Mouse (Mus musculus) ES-Bruce4 (cell line): ENCODE measurements around the gene Homer2. TPM values are rescaled to one million over a fixed set of nuclear protein-coding genes. Genes with fewer than 3 reads are reported as not detected.

Source experiments
- H3K27ac ChIP-seq: 2 replicates; pipeline ENCODE4 v1.5.1; 2012; ENCODE audit warnings: low read length, inconsistent platforms; ENCODE audit not compliant: insufficient read depth
- H3K27me3 ChIP-seq: 2 replicates; pipeline ENCODE4 v1.6.1; 2012; ENCODE audit warnings: mild to moderate bottlenecking, low read length, inconsistent platforms; ENCODE audit not compliant: control insufficient read depth, poor library complexity, insufficient read depth, severe bottlenecking
- H3K36me3 ChIP-seq: 2 replicates; pipeline ENCODE4 v1.6.1; 2012; ENCODE audit warnings: inconsistent platforms, mild to moderate bottlenecking, low read length, moderate library complexity; ENCODE audit not compliant: control insufficient read depth, poor library complexity, insufficient read depth, severe bottlenecking
- H3K4me1 ChIP-seq: one replicate; pipeline ENCODE4 v1.8.1; 2011; ENCODE audit warnings: low read length; ENCODE audit not compliant: control insufficient read depth, insufficient read depth
- H3K4me3 ChIP-seq: 2 replicates; pipeline ENCODE4 v1.5.1; 2011; ENCODE audit warnings: low read depth, mild to moderate bottlenecking, low read length
- H3K9ac ChIP-seq: 2 replicates; pipeline ENCODE4 v1.6.1; 2012; ENCODE audit warnings: low read depth, mild to moderate bottlenecking, inconsistent platforms; ENCODE audit not compliant: poor library complexity, severe bottlenecking
- H3K9me3 ChIP-seq: replicated peaks from 2 replicates; pipeline ENCODE4 v1.6.1; 2012; ENCODE audit warnings: mild to moderate bottlenecking, low read length, inconsistent platforms; ENCODE audit not compliant: control insufficient read depth, poor library complexity, insufficient read depth, severe bottlenecking
- CTCF ChIP-seq: IDR thresholded peaks from one replicate; pipeline ENCODE4 v1.8.1; 2011; ENCODE audit warnings: low read depth, low read length
- EP300 ChIP-seq: IDR thresholded peaks from 2 replicates; pipeline ENCODE4 v1.6.1; 2011; ENCODE audit warnings: low read depth, low read length; ENCODE audit not compliant: insufficient read depth
- POLR2A ChIP-seq: IDR thresholded peaks from one replicate; pipeline ENCODE4 v1.8.1; 2011; ENCODE audit warnings: low read length; ENCODE audit not compliant: insufficient read depth
- polyA plus RNA-seq: library from polyadenylated mRNA; stranded (reverse); fragments of >200 nt; gene quantifications from 2 replicates; pipeline ENCODE4 v1.2.4, GENCODE M21; 2011; ENCODE audit warnings: low read depth; ENCODE audit not compliant: missing spikeins, insufficient read depth, insufficient read length

Homer2 gene
- polyA plus RNA-seq, 1 experiment = 9.2 TPM

DNA sequence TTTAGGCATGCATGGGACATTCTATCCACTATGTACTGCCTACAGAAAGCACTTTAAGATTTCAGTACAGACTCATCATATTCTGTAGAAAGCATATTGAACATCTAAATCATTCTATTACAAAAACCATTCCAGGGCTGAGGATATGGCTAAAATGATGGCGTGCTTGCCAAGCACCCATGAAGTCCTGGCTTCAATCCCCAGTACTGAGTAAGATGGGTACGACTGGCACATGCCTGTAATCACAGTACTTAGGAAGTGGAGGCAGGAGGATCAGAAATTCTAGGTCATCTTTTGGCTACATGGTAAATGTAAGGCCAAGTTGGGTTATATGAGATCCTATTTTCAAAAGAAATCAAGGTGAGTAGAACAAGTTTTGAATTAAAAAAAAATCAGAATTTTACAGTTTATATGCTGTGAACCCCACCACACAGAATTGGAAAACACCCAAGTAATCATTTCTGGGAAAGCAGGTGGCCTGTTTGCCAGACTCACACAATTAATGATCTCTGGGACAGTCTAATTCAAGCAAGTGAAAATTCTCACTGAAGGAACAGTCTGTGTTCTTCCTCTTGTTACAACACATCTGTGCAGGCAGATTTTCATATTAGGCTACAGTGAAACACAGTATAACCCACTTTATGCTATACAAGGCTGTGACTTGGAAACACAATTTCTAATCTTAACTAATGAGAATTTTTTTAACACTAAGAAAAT, 49.5 kb downstream of the Homer2 start:
- Histone ChIP-seq H3K36me3 (no peaks in the 10 kb centered on the region), H3K4me3 (no peak overlapping the region), H3K9me3 (no peaks in the 10 kb centered on the region), H3K27me3 (no peaks in the 10 kb centered on the region), H3K4me1 (no peaks in the 10 kb centered on the region), H3K9ac (no peak overlapping the region), H3K27ac (no peak overlapping the region)
- TF ChIP-seq CTCF = no peak

- no peaks in the 10 kb centered on the region for H3K4me1 ChIP-seq
- H3K9me3 ChIP-seq = no peaks in the 10 kb centered on the region
- TF ChIP-seq POLR2A = no peak
- H3K4me3 ChIP-seq = no peak overlapping the region
- no peaks in the 10 kb centered on the region for H3K36me3 ChIP-seq
- H3K27ac ChIP-seq = no peak overlapping the region
- no peak overlapping the region for H3K9ac ChIP-seq
- no peaks in the 10 kb centered on the region for H3K27me3 ChIP-seq
Measured at GRCm38 (mm10) chr7:81657055-81657454, 50.3 kb downstream of the Homer2 start.

DNA sequence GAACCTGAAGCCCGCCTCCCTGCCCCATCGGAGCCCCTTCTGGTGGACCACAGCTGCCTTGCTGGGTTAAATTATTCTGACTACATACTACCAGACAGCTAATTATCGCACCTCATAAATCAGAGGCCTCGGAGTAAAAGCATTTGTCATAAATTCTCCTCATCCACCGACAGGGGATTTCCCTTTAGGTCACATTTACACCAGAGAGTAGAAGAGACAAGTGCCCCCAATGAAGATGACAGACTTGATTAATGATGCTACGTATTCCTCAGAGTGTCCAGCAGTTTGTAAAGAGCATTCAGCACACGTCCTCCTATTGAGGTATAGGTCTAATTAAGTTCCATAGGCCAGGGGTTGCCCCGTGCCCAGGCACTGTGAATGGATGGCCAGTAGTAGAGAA, 50.7 kb downstream of the Homer2 start:
- H3K36me3 ChIP-seq = no peaks in the 10 kb centered on the region
- no peaks in the 10 kb centered on the region for H3K27me3 ChIP-seq
- no peak overlapping the region for H3K9ac ChIP-seq
- TF ChIP-seq CTCF = no peak
- no peak overlapping the region for H3K4me3 ChIP-seq
- H3K9me3 ChIP-seq = no peaks in the 10 kb centered on the region
- no peak overlapping the region for H3K27ac ChIP-seq
- no peaks in the 10 kb centered on the region for H3K4me1 ChIP-seq

DNA sequence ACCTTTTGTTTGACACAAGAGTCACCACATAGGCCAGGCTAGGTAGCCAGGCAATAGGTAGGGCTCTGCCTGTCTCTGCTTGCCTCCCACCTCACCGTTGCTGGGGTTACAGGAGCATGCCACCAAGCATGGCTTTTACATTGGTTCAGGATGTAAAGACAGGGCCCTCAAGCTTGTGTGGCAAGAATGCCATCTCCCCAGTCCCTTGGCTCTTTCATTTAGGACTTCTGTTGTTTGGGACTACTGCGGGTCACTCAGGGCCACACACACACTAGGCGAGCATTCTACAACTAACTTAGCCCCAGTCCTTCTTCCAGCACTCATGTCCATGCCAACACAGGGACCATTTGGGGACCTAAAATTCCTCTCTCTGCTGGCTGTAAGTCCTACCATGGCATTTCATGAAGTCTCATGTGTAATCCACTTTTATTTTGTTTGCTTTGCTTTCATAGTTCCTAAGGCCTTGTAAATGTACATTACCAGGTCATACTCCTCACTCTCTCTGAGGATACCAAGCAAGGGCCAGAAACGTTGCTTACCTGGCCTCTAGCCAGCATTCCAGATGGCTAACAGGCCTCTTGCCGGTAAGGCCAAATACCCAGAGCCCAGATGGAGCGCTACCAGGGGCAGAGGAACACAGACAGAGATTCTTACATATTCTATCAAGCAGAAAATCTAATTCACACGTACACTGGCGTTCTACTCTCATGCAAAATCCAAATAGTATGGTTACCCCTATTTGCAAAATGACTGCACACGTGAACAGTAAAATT, 52.2 kb downstream of the Homer2 start:
- H3K4me1 ChIP-seq = no peaks in the 10 kb centered on the region
- H3K27ac ChIP-seq = no peak overlapping the region
- no peaks in the 10 kb centered on the region for H3K27me3 ChIP-seq
- no peaks in the 10 kb centered on the region for H3K9me3 ChIP-seq
- TF ChIP-seq POLR2A (no peak), EP300 (no peak), CTCF (no peak)
- no peak overlapping the region for H3K4me3 ChIP-seq
- no peak overlapping the region for H3K9ac ChIP-seq
- no peaks in the 10 kb centered on the region for H3K36me3 ChIP-seq

GRCm38 (mm10) chr7:81653988-81654387, 53.3 kb downstream of the Homer2 start:
- Histone ChIP-seq H3K4me1 (no peaks in the 10 kb centered on the region), H3K9me3 (no peaks in the 10 kb centered on the region), H3K36me3 (no peaks in the 10 kb centered on the region), H3K9ac (no peak overlapping the region), H3K27ac (no peak overlapping the region), H3K4me3 (no peak overlapping the region), H3K27me3 (no peaks in the 10 kb centered on the region)
- TF ChIP-seq EP300 = no peak
- TF ChIP-seq CTCF = no peak
- no peak for TF ChIP-seq POLR2A

GRCm38 (mm10) chr7:81652296-81652695, 55.0 kb downstream of the Homer2 start:
- Histone ChIP-seq H3K36me3 (no peaks in the 10 kb centered on the region), H3K9ac (no peak overlapping the region), H3K4me3 (no peak overlapping the region), H3K9me3 (no peaks in the 10 kb centered on the region), H3K4me1 (no peaks in the 10 kb centered on the region), H3K27me3 (no peaks in the 10 kb centered on the region), H3K27ac (no peak overlapping the region)
- no peak for TF ChIP-seq CTCF
- TF ChIP-seq EP300 = no peak
- TF ChIP-seq POLR2A = no peak
